Mouse (Mus musculus): ENCODE data around the gene Hist1h2bf. TPM values are rescaled to one million over a fixed set of nuclear protein-coding genes. Genes with fewer than 3 reads are reported as not detected.
"Not testable (repeated sequence)": the region's sequence is repeated elsewhere in the genome, so short reads cannot be mapped to it uniquely, and the experiment has no call there.

Gene Hist1h2bf
- polyA plus RNA-seq, 1 experiment from 2014 or later, result 3.2 TPM

DNA sequence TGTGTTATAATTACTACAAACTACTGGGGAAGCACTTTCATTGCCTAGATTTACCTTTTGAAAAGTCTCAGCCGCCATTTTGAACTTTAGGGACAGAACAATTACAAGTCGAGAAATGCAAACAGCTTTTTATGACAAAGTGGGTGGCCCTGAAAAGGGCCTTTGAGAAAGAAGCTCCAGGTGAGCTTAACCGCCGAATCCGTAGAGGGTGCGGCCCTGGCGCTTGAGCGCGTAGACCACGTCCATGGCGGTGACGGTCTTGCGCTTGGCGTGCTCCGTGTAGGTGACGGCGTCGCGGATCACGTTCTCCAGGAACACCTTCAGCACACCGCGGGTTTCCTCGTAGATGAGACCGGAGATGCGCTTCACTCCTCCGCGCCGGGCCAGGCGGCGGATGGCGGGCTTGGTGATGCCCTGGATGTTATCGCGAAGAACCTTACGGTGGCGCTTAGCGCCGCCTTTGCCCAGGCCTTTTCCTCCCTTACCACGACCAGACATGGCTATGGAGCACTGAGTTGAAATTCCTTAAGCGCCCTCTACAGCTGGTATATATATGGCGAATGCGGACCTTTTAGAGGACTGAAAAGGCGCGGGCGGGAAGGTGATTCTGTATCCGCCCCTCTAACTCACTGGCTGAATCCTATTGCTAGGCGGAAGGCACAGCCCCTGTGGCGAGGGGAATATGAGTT lies 22.7 kb downstream of the Hist1h2bf start, which contains the start of gene Hist1h4f:
Hist1h4f (minus strand) TSS at position 503 of the 689 bp plus-strand sequence.
- Histone ChIP-seq H3K4me3 (ENCODE audit: low read depth, low read length) (peak within 1 kb of the TSS; percentile 43), H3K27ac (replicated peaks) (peak within 1 kb of the TSS; percentile 85), H3K9ac (ENCODE audit: low read length) (peak within 1 kb of the TSS; percentile 52), H3K4me2 (replicated peaks; ENCODE audit: low read depth) (peak within 1 kb of the TSS; percentile 57)
- ATAC-seq (ENCODE audit: low FRiP score, low TSS enrichment), result peak; percentile 80
- H3K4me1 ChIP-seq (replicated peaks; ENCODE audit: control insufficient read depth, insufficient read depth); H3K27me3 ChIP-seq (ENCODE audit: control insufficient read depth, insufficient read depth, low read length); H3K9me3 ChIP-seq (ENCODE audit: control insufficient read depth, low read length); H3K36me3 ChIP-seq (ENCODE audit: control insufficient read depth, insufficient read depth, low read length): not testable (repeated sequence)
- 0% methylated on average over 42 of the region's 47 CpGs for WGBS
- TF ChIP-seq CTCF (IDR thresholded peaks at IDR 0.05; ENCODE audit: low read depth), result peak; percentile 69
- peak; percentile 7 for TF ChIP-seq EP300 (optimal IDR thresholded peaks at IDR 0.05)
- peak; percentile 92 for DNase-seq (ENCODE audit: low spot score)

DNA sequence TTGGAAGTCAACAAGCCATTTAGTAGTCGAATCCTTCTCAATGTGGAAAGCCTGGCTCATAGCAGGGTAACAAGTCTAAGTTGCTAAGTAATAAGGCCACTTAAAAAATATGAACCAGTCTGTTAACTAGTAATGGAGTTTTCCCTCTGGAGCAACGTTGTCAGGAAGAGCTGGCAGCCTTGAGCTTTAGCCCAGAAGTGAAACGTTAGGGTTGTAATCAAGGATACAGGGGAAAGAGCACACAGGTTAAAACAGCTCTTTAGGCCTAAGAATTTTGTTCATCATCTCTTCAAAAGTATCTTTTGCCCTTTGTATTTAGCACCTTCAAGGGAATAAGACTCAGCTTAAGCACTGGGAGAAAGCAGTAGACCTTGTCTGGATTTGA lies 23.2 kb downstream of the Hist1h2bf start:
- H3K4me1 ChIP-seq (replicated peaks; ENCODE audit: control insufficient read depth, insufficient read depth), result no peaks in the 10 kb centered on the region
- peak overlapping the region; percentile 43 for H3K4me3 ChIP-seq (ENCODE audit: low read depth, low read length)
- no peaks in the 10 kb centered on the region for H3K9me3 ChIP-seq (ENCODE audit: control insufficient read depth, low read length)
- H3K9ac ChIP-seq (ENCODE audit: low read length), result peak overlapping the region; percentile 52; the same call in 1 of the 2 replicates
- H3K36me3 ChIP-seq (ENCODE audit: control insufficient read depth, insufficient read depth, low read length), result no peaks in the 10 kb centered on the region
- DNase-seq (ENCODE audit: low spot score) (no peak), ATAC-seq (ENCODE audit: low FRiP score, low TSS enrichment) (no peak)
- peak overlapping the region; percentile 85 for H3K27ac ChIP-seq (replicated peaks)
- peak overlapping the region; percentile 57 for H3K4me2 ChIP-seq (replicated peaks; ENCODE audit: low read depth)
- WGBS, result 6% methylated on average over 3 of the region's 3 CpGs
- H3K27me3 ChIP-seq (ENCODE audit: control insufficient read depth, insufficient read depth, low read length), result no peaks in the 10 kb centered on the region
- no peak for TF ChIP-seq CTCF (IDR thresholded peaks at IDR 0.05; ENCODE audit: low read depth)
- TF ChIP-seq EP300 (optimal IDR thresholded peaks at IDR 0.05), result no peak

DNA sequence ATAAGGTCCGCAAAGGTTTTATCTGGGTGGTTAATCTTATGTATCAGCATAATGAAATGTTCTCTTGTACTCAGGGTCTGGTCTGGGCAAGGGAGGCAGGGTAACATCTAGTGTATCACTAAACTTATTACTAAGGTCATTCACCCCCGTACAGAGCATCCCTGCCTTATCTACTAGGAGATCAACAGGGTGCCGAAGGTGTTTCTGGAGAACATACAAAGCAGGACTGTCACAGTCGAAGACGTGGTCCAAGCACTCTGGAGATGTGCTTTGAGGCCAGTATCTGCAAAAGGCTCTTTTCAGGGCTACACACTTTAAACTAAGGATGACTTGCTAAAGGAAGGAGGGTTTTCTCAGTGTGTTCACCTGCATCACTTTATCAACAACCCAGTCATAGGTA lies 27.3 kb downstream of the Hist1h2bf start:
- DNase-seq (ENCODE audit: low spot score) (no peak), ATAC-seq (ENCODE audit: low FRiP score, low TSS enrichment) (no peak)
- no peak overlapping the region for H3K9ac ChIP-seq (ENCODE audit: low read length)
- TF ChIP-seq EP300 (optimal IDR thresholded peaks at IDR 0.05) (no peak), CTCF (IDR thresholded peaks at IDR 0.05; ENCODE audit: low read depth) (no peak)
- H3K27me3 ChIP-seq (ENCODE audit: control insufficient read depth, insufficient read depth, low read length), result no peaks in the 10 kb centered on the region
- H3K27ac ChIP-seq (replicated peaks), result no peak overlapping the region
- H3K4me1 ChIP-seq (replicated peaks; ENCODE audit: control insufficient read depth, insufficient read depth), result no peaks in the 10 kb centered on the region
- H3K9me3 ChIP-seq (ENCODE audit: control insufficient read depth, low read length), result no peaks in the 10 kb centered on the region
- 59% methylated on average over 5 of the region's 5 CpGs for WGBS
- H3K4me3 ChIP-seq (ENCODE audit: low read depth, low read length), result no peak overlapping the region
- H3K4me2 ChIP-seq (replicated peaks; ENCODE audit: low read depth), result no peak overlapping the region
- H3K36me3 ChIP-seq (ENCODE audit: control insufficient read depth, insufficient read depth, low read length), result no peaks in the 10 kb centered on the region

DNA sequence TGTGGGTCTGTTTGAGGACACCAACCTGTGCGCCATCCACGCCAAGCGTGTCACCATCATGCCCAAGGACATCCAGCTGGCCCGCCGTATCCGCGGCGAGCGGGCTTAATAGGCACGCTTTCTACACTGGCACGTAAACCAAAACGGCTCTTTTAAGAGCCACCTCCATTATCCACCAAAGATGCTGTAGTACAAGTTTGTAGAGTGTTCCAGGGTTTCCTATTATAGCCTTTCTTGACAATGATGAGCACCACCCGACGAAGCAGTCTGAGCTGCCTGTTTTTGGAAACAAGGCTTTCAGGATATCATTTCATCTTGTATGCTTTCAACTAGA lies 29.2 kb downstream of the Hist1h2bf start:
- not testable (repeated sequence) for H3K36me3 ChIP-seq (ENCODE audit: control insufficient read depth, insufficient read depth, low read length); H3K27ac ChIP-seq (replicated peaks); H3K27me3 ChIP-seq (ENCODE audit: control insufficient read depth, insufficient read depth, low read length); ATAC-seq (ENCODE audit: low FRiP score, low TSS enrichment); H3K4me1 ChIP-seq (replicated peaks; ENCODE audit: control insufficient read depth, insufficient read depth); H3K9me3 ChIP-seq (ENCODE audit: control insufficient read depth, low read length); H3K9ac ChIP-seq (ENCODE audit: low read length); DNase-seq (ENCODE audit: low spot score)
- peak overlapping the region; percentile 35; the same call in 1 of the 2 replicates for H3K4me2 ChIP-seq (replicated peaks; ENCODE audit: low read depth)
- H3K4me3 ChIP-seq (ENCODE audit: low read depth, low read length), result peak overlapping the region; percentile 46
- WGBS, result 0% methylated on average over 11 of the region's 14 CpGs

DNA sequence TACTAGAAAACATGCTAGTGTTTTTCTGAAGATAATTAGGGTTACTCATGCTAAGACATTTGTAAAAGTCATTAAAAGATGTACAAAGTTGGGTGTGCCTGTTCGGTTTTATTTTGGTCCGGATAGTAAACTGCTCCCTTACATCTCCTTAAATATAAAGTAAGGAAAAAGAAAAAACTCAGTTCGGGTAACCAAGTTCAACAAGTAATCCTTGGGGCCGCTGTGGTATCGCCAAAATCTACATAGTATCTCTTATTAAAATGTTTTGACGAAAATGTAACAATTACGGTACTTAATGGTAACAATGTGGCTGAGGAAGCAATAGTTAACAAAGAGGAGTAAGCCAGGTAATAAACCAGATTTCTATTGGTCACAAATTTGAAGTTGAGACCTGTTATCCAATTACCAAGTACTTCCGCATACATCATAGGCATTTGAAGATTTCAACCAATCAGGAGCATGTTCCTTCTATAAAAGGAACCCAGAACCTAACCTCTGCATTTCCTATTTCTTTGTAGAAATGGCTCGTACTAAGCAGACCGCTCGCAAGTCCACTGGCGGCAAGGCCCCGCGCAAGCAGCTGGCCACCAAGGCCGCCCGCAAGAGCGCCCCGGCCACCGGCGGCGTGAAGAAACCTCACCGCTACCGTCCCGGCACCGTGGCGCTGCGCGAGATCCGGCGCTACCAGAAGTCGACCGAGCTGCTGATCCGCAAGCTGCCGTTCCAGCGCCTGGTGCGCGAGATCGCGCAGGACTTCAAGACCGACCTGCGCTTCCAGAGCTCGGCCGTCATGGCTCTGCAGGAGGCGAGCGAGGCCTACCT lies 29.8 kb downstream of the Hist1h2bf start, which contains the start of gene Hist1h3f:
Hist1h3f (plus strand) TSS at position 88 of the 822 bp plus-strand sequence.
- no peaks in the 10 kb centered on the region for H3K9me3 ChIP-seq (ENCODE audit: control insufficient read depth, low read length)
- peak; percentile 95 for ATAC-seq (ENCODE audit: low FRiP score, low TSS enrichment)
- H3K4me1 ChIP-seq (replicated peaks; ENCODE audit: control insufficient read depth, insufficient read depth), result no peaks in the 10 kb centered on the region
- no peaks in the 10 kb centered on the region for H3K27me3 ChIP-seq (ENCODE audit: control insufficient read depth, insufficient read depth, low read length)
- H3K4me3 ChIP-seq (ENCODE audit: low read depth, low read length), result peak within 1 kb of the TSS; percentile 46
- peak; percentile 50 for DNase-seq (ENCODE audit: low spot score)
- no peaks in the 10 kb centered on the region for H3K36me3 ChIP-seq (ENCODE audit: control insufficient read depth, insufficient read depth, low read length)
- TF ChIP-seq CTCF (IDR thresholded peaks at IDR 0.05; ENCODE audit: low read depth) (no peak; the same call in 1 of the 2 replicates), EP300 (optimal IDR thresholded peaks at IDR 0.05) (peak; percentile 36)
- H3K27ac ChIP-seq (replicated peaks), result peak within 1 kb of the TSS; percentile 89
- under 1% methylated on average over 24 of the region's 45 CpGs for WGBS
- H3K9ac ChIP-seq (ENCODE audit: low read length), result peak within 1 kb of the TSS; percentile 58
- peak within 1 kb of the TSS; percentile 61 for H3K4me2 ChIP-seq (replicated peaks; ENCODE audit: low read depth)

DNA sequence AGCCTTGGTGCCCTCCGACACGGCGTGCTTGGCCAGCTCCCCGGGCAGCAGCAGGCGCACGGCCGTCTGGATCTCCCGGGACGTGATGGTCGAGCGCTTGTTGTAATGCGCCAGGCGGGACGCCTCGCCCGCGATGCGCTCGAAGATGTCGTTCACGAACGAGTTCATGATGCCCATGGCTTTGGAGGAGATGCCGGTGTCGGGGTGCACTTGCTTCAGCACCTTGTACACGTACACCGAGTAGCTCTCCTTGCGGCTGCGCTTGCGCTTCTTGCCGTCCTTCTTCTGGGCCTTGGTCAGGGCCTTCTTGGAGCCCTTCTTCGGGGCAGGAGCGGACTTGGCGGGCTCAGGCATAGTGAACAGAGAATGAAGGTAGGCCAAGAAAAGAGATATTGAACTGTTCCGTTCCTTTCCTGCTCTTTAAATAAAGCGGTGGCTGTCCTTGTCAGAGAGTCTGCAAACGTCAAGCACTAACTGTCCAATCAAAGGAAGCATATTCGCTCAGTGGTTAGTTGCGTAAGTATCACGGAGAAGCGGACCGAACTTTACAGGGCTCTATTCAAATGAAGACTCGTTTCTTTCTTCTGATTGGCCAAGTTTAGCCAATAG lies 30.9 kb downstream of the Hist1h2bf start, which contains the start of gene Hist1h2bh:
Hist1h2bh (minus strand) TSS at position 394 of the 609 bp plus-strand sequence.
- Histone ChIP-seq H3K27ac (replicated peaks) (peak within 1 kb of the TSS; percentile 89), H3K4me3 (ENCODE audit: low read depth, low read length) (peak within 1 kb of the TSS; percentile 46), H3K4me2 (replicated peaks; ENCODE audit: low read depth) (peak within 1 kb of the TSS; percentile 61), H3K9ac (ENCODE audit: low read length) (peak within 1 kb of the TSS; percentile 47)
- ATAC-seq (ENCODE audit: low FRiP score, low TSS enrichment), result peak; percentile 94
- H3K36me3 ChIP-seq (ENCODE audit: control insufficient read depth, insufficient read depth, low read length); H3K9me3 ChIP-seq (ENCODE audit: control insufficient read depth, low read length); H3K4me1 ChIP-seq (replicated peaks; ENCODE audit: control insufficient read depth, insufficient read depth); H3K27me3 ChIP-seq (ENCODE audit: control insufficient read depth, insufficient read depth, low read length): not testable (repeated sequence)
- under 1% methylated on average over 23 of the region's 42 CpGs for WGBS
- DNase-seq (ENCODE audit: low spot score), result peak; percentile 68

DNA sequence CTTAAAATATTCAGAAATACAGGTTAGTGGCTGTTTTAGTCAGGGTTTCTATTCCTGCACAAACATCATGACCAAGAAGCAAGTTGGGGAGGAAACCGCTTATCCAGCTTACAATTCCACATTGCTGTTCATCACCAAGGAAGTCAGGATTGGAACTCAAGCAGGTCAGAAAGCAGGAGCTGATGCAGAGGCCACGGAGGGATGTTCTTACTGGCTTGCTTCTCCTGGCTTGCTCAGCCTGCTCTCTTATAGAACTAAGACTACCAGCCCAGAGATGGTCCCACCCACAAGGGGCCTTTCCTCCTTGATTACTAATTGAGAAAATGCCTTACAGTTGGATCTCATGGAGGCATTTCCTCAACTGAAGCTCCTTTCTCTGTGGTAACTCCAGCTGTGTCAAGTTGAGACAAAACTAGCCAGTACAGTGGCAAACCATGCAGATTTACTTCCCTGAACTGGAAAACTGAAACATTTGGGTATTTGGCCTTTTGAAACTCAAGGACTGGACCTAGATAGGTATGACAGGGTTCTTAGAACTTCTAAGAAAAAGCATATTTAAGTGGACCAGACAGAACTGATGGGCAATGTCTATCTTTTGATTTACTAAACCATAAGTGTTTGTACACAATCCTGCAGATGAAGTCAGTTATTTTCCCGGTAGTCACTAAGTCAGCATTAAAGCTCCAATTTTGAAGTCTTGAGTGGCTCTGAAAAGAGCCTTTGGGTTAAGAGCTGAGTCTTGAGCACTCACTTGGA lies 31.6 kb downstream of the Hist1h2bf start:
- peak overlapping the region; percentile 86 for H3K27ac ChIP-seq (replicated peaks)
- peak overlapping the region; percentile 47 for H3K9ac ChIP-seq (ENCODE audit: low read length)
- peak overlapping the region; percentile 44 for H3K4me3 ChIP-seq (ENCODE audit: low read depth, low read length)
- not testable (repeated sequence) for H3K27me3 ChIP-seq (ENCODE audit: control insufficient read depth, insufficient read depth, low read length); ATAC-seq (ENCODE audit: low FRiP score, low TSS enrichment); DNase-seq (ENCODE audit: low spot score); H3K36me3 ChIP-seq (ENCODE audit: control insufficient read depth, insufficient read depth, low read length); H3K9me3 ChIP-seq (ENCODE audit: control insufficient read depth, low read length); H3K4me1 ChIP-seq (replicated peaks; ENCODE audit: control insufficient read depth, insufficient read depth)
- H3K4me2 ChIP-seq (replicated peaks; ENCODE audit: low read depth), result peak overlapping the region; percentile 61
- 6% methylated on average over 3 of the region's 3 CpGs for WGBS
